Mouse (Mus musculus) forebrain, embryonic 11.5 days (tissue): Measurements from ENCODE around the gene Gpatch8. TPM values are rescaled to one million over a fixed set of nuclear protein-coding genes. Genes with fewer than 3 reads are reported as not detected.
"Not testable (repeated sequence)": the region's sequence is repeated elsewhere in the genome, so short reads cannot be mapped to it uniquely, and the experiment has no call there.

Source experiments
- ATAC-seq: fragments of 200-750 bp; cut with Nextera tagmentation; replicated peaks from 2 replicates; pipeline ENCODE4 v1.8.0; 2017; ENCODE audit warnings: moderate TSS enrichment; ENCODE audit not compliant: low FRiP score
- DNase-seq: peaks from one replicate; pipeline ENCODE4 v3.0.0-alpha.2; 2017; ENCODE audit warnings: low spot score
- H3K27ac ChIP-seq: fragments of 300-500 bp; sonication (generic); 2 replicates; pipeline ENCODE4 v1.5.1; 2014; ENCODE audit warnings: low read depth, low read length
- H3K27me3 ChIP-seq: fragments of 300-500 bp; sonication (generic); 2 replicates; pipeline ENCODE4 v1.6.1; 2014; ENCODE audit warnings: mild to moderate bottlenecking, low read length, mixed read lengths; ENCODE audit not compliant: control insufficient read depth, insufficient read depth
- H3K36me3 ChIP-seq: fragments of 300-500 bp; sonication (generic); 2 replicates; pipeline ENCODE4 v1.6.1; 2014; ENCODE audit warnings: mild to moderate bottlenecking, low read length, moderate library complexity, mixed read lengths; ENCODE audit not compliant: control insufficient read depth, insufficient read depth
- H3K4me1 ChIP-seq: fragments of 300-500 bp; sonication (generic); replicated peaks from 2 replicates; pipeline ENCODE4 v1.6.1; 2014; ENCODE audit warnings: low read length, mixed read lengths; ENCODE audit not compliant: control insufficient read depth, insufficient read depth
- H3K4me2 ChIP-seq: fragments of 300-500 bp; sonication (generic); 2 replicates; pipeline ENCODE4 v1.6.1; 2014; ENCODE audit warnings: low read depth, mild to moderate bottlenecking, low read length, moderate library complexity, mixed read lengths; ENCODE audit not compliant: severe bottlenecking
- H3K4me3 ChIP-seq: fragments of 300-500 bp; sonication (generic); 2 replicates; pipeline ENCODE4 v1.5.1; 2014; ENCODE audit warnings: low read depth, low read length
- H3K9ac ChIP-seq: fragments of 300-500 bp; sonication (generic); 2 replicates; pipeline ENCODE4 v1.6.1; 2014; ENCODE audit warnings: low read length
- H3K9me3 ChIP-seq: fragments of 300-500 bp; sonication (generic); 2 replicates; pipeline ENCODE4 v1.6.1; 2016; ENCODE audit warnings: low read length, mixed read lengths; ENCODE audit not compliant: control insufficient read depth
- WGBS: fragments of 180-500 bp; shearing (Covaris S2); extraction: QIAGEN DNeasy Blood & Tissue Kit; methylation state at CpG from one replicate; pipeline ENCODE4 v1.1.7; 2014; 5-methylcytosine and 5-hydroxymethylcytosine counted together
- polyA plus RNA-seq: library from polyadenylated mRNA; unstranded; fragments of >200 nt; fragmentation: Nextera tagmentation; extraction: Ambion mirVana; gene quantifications from 2 replicates; pipeline ENCODE4 v1.2.1, GENCODE M21; 2014

The Gpatch8 gene
- polyA plus RNA-seq, 1 experiment from 2014 or later: 54.5 TPM

DNA sequence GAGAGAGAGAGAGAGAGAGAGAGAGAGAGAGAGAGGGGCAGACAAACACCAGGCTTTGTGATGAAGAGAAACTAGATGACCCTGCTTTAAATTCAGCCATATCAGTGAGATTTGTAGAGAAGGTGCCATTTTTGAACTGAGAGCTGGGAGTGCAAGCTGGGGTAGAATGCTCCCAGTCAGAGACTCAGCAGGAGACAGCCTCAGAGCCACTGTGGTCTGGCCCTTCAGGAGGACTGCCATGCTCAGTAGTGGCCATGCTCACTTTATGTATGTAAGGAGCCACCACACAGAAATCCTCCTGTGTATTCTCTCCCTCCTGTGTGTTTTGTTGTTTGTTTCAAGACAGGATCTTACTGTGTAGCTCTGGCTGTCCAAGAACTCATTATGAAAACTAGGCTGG lies 9.5 kb upstream of the Gpatch8 start:
- H3K27ac ChIP-seq: no peak overlapping the region
- H3K4me2 ChIP-seq: no peak overlapping the region
- H3K4me1 ChIP-seq: no peaks in the 10 kb centered on the region
- no peaks in the 10 kb centered on the region for H3K36me3 ChIP-seq
- no peak for ATAC-seq
- H3K9me3 ChIP-seq: no peaks in the 10 kb centered on the region
- DNase-seq: no peak
- no peak overlapping the region for H3K9ac ChIP-seq
- no peak overlapping the region for H3K4me3 ChIP-seq
- H3K27me3 ChIP-seq: no peaks in the 10 kb centered on the region

DNA sequence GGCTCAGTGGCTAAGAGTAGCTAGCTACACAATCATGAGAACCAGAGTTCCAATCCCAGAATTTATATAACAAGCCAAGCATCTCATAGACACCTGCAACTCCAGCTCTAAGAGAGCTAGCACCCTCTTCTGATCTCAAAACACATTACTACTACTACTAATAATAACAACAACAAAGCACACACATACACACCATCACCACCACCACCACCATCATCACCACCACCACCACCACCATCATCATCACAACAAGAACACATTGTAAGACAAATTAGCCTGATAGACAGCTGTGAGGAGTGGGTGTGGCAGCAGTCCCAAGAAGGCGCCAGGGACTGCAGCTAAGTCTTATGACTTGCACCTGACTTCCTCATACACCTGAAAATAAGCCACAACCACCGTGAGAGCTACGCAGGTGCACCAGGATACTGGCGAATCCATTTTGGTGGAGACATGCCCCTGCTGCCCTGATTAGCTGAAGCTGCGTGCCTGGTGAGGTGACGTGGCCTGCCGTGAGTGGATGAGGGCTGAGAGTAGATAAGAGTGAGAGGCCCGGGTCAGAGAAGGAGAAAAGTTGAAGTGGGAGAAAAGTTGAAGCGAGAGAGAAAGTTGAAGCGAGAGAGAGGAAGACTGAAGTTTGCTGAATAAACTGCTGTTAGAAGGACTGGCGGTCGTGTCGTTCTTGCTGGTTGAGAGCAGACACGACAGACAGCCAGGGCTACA lies 8.9 kb upstream of the Gpatch8 start:
- DNase-seq, H3K9ac ChIP-seq: not testable (repeated sequence)
- 90% methylated on average over 14 of the region's 14 CpGs for WGBS

DNA sequence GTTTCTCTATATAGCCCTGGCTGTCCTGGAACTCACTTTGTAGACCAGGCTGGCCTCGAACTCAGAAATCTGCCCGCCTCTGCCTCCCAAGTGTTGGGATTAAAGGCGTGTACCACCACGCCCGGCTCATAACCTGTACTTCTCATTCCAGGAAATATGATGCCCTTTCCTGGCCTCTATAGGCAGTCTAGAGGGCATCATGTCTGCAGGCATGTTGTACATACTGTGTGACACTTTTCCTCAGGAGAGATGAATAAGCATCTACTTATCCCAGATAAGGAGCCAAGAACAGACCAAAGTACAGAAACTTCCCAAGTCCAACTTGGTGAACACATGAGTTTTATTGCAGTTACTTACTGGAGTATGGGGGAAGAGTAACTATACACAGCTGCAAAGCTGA lies 2.5 kb upstream of the Gpatch8 start:
- Histone ChIP-seq H3K4me2 (no peak overlapping the region), H3K9me3 (no peaks in the 10 kb centered on the region), H3K27ac (no peak overlapping the region), H3K27me3 (no peaks in the 10 kb centered on the region), H3K36me3 (no peaks in the 10 kb centered on the region), H3K4me3 (no peak overlapping the region), H3K9ac (no peak overlapping the region), H3K4me1 (no peaks in the 10 kb centered on the region; the same call in 1 of the 2 replicates)
- WGBS: 93% methylated on average over 3 of the region's 5 CpGs
- no peak for ATAC-seq
- DNase-seq: no peak

More for the DNA sequence above, 8.9 kb upstream of the Gpatch8 start:
- not testable (repeated sequence) for H3K4me3 ChIP-seq, H3K9me3 ChIP-seq, H3K27me3 ChIP-seq, H3K4me1 ChIP-seq, H3K36me3 ChIP-seq, H3K27ac ChIP-seq, ATAC-seq, H3K4me2 ChIP-seq

DNA sequence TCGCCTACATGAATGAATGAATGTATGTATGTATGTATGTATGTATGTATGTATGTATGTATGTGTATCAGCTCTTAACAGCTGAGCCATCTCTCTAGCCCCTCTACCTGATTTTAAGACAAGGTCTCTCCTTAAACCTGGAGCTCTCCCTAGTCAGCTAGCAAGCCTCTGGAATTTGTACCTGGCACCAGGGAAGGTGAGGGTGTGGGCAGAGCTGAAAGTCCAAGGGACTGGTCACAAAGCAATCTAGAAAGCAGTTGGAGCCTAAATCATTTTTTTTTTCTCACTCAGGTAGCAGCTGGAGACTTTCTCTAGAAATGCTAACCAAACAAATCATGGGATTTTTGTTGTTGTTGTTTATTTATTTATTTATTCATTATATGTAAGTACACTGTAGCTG lies 1.2 kb upstream of the Gpatch8 start:
- 96% methylated on average over 1 of the region's 1 CpGs for WGBS
- Histone ChIP-seq H3K27ac (no peak overlapping the region), H3K9ac (no peak overlapping the region), H3K4me1 (no peaks in the 10 kb centered on the region; the same call in 1 of the 2 replicates), H3K36me3 (no peaks in the 10 kb centered on the region), H3K27me3 (no peaks in the 10 kb centered on the region), H3K4me2 (no peak overlapping the region), H3K9me3 (no peaks in the 10 kb centered on the region), H3K4me3 (no peak overlapping the region)
- ATAC-seq (no peak), DNase-seq (no peak)

DNA sequence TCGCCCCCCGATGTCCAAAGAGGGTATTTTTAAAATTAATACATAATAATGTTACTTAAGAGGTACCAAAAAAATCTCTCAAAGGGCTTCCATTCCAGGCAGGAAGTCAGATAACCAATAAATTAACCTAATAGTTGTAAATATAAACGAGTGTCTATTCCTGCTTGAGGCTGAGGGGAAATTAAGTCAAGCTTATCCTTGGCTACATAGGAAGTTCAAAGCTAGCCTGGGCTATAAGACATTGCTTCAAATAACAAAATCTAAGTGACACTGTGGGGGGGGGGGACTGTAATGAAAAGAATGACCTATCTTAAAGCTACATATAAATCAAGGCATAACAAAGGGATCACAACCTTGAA lies 503 bp upstream of the Gpatch8 start:
- peak overlapping the region; percentile 92; the same call in 1 of the 2 replicates for H3K27ac ChIP-seq
- H3K4me3 ChIP-seq: peak overlapping the region; percentile 96; the same call in 1 of the 2 replicates
- no peaks in the 10 kb centered on the region for H3K27me3 ChIP-seq
- H3K9ac ChIP-seq: no peak overlapping the region
- 0 out of 2 replicates have a peak, but pooled peaks have one; percentile 11 for ATAC-seq
- no peaks in the 10 kb centered on the region for H3K9me3 ChIP-seq
- peak overlapping the region; percentile 43; the same call in 1 of the 2 replicates for H3K4me2 ChIP-seq
- no peaks in the 10 kb centered on the region; the same call in 1 of the 2 replicates for H3K4me1 ChIP-seq
- no peaks in the 10 kb centered on the region for H3K36me3 ChIP-seq
- 22% methylated on average over 3 of the region's 3 CpGs for WGBS
- no peak for DNase-seq

DNA sequence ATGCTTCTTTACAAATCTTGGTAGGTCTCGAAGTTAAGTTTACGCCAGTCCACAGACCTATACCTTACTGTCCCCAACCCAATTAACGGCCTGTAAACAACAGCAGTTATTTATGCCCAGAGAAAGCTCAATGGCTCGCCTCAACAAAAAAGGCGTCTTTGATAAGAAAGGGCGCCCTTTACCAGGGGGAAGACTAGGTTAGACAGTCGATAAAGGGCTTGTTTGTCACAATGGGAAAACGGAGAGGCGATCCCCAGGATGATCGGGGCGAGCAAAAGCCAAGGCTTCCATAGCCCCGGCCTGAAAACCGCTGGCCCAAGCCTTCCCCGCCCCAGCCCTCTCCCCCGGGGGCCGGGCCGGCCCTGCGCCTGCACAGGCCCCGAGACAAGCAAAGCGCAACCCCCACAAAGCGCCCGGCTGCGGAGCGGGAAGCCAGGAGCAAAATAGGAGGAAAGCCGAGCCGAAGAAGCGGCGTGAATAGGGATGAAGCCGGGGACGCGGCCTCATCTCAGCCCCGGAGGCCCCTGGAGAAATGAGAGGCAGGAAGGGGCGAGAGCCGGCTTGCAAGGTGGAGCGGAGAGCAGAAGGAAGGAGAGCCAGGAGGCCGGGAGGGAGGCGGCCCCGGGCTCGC lies 677 bp downstream of the Gpatch8 start:
- peak; percentile 45 for ATAC-seq
- no peaks in the 10 kb centered on the region for H3K9me3 ChIP-seq
- H3K36me3 ChIP-seq: no peaks in the 10 kb centered on the region
- no peaks in the 10 kb centered on the region; the same call in 1 of the 2 replicates for H3K4me1 ChIP-seq
- DNase-seq: no peak
- WGBS: under 1% methylated on average over 39 of the region's 39 CpGs
- peak overlapping the region; percentile 53 for H3K4me2 ChIP-seq
- peak overlapping the region; percentile 96 for H3K4me3 ChIP-seq
- H3K27ac ChIP-seq: peak overlapping the region; percentile 92
- no peaks in the 10 kb centered on the region for H3K27me3 ChIP-seq
- H3K9ac ChIP-seq: peak overlapping the region; percentile 98

DNA sequence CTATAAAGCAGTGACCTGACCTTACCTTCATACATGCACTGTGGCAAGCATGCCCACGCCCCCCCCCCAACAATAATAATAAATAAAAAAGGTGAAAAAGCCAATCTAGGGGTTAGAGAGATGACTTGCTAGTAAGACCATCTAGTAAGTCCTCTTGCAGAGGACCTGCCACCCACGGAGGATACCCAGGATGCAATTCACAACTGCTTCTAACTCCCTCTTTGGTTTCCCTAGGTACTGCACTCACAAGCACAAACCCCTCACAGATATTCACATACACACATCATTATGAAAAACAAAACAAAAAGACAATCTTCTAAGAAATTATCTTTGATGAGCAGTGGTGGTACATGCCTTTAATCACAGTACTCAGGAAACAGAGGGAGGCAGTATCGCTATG lies 4.1 kb downstream of the Gpatch8 start:
- Histone ChIP-seq H3K4me3 (no peak overlapping the region), H3K4me2 (no peak overlapping the region), H3K27me3 (no peaks in the 10 kb centered on the region), H3K9me3 (no peaks in the 10 kb centered on the region), H3K36me3 (0 out of 2 replicates have a peak, but pooled peaks cover 2% of the 10 kb centered on the region), H3K27ac (no peak overlapping the region), H3K4me1 (no peaks in the 10 kb centered on the region; the same call in 1 of the 2 replicates), H3K9ac (no peak overlapping the region)
- no peak for DNase-seq
- 87% methylated on average over 3 of the region's 3 CpGs for WGBS
- no peak for ATAC-seq

DNA sequence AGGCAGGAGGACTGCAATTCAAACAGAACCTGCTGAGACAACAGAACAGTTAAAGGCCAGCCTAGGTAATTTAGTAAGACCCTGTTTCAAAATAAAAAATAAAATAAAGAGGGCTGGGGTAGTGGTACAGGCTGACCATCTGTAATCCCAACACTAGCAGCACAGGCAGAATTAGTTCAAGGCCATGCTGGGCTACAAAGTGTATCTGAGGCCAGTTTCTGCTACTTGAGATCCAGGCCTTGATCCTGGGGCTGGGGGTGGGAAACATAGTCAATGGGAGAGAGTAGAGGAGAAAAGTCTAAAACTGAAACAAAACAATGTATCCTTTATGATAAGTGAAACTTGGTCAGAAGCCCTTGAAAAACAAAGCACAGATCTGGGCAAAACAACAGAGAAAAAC lies 5.0 kb downstream of the Gpatch8 start:
- DNase-seq (no peak), ATAC-seq (no peak)
- H3K4me3 ChIP-seq: no peak overlapping the region
- H3K27me3 ChIP-seq: no peaks in the 10 kb centered on the region
- no peak overlapping the region for H3K4me2 ChIP-seq
- no peaks in the 10 kb centered on the region; the same call in 1 of the 2 replicates for H3K4me1 ChIP-seq
- 0 out of 2 replicates have a peak, but pooled peaks cover 2% of the 10 kb centered on the region for H3K36me3 ChIP-seq
- H3K9me3 ChIP-seq: no peaks in the 10 kb centered on the region
- H3K27ac ChIP-seq: no peak overlapping the region
- H3K9ac ChIP-seq: no peak overlapping the region
